Mouse (Mus musculus) T-helper 2 cell (primary cell): ENCODE results near the gene Tas2r109.
"Not testable (repeated sequence)": the region's sequence is repeated elsewhere in the genome, so short reads cannot be mapped to it uniquely, and the experiment has no call there.

Experiments
- in situ Hi-C: fragments of 300-600 bp; cut with MboI, MseI; formaldehyde crosslinking; loops from one replicate; pipeline ENCODE4 v1.15.1; 2025; ENCODE audit warnings: high pct_unique_total_duplicates

The Tas2r109 gene

GRCm38 (mm10) chr6:132980865-132981264, at the start of gene Tas2r109:
Tas2r109 (minus strand) TSS chr6:132980965.
- in situ Hi-C loops = loop anchor here (5.0 kb wide), 1 partner anchor 149 kb away; no protein-coding TSS in a partner anchor

- in situ Hi-C loops = no loop called here
Measured at GRCm38 (mm10) chr6:132957819-132958218, 22.9 kb downstream of the Tas2r109 start, which contains the start of gene Tas2r131. Tas2r131 (minus strand) TSS chr6:132957919.

- in situ Hi-C loops = no loop called here
Measured at GRCm38 (mm10) chr6:132950802-132951201, 30.0 kb downstream of the Tas2r109 start, which contains the start of gene Tas2r129. Tas2r129 (plus strand) TSS chr6:132951102.

GRCm38 (mm10) chr6:132941376-132941775, 39.4 kb downstream of the Tas2r109 start:
- in situ Hi-C loops = not testable (repeated sequence)
